Mouse (Mus musculus) C2C12 (cell line): Measurements from ENCODE around the gene Pdss2. TPM values are rescaled to one million over a fixed set of nuclear protein-coding genes. Genes with fewer than 3 reads are reported as not detected.

Experiments
- H3K27me3 ChIP-seq: one replicate; pipeline ENCODE4 v1.6.1; 2011; ENCODE audit not compliant: control insufficient read depth, insufficient read depth, insufficient read length
- H3K36me3 ChIP-seq: one replicate; pipeline ENCODE4 v1.6.1; 2011; ENCODE audit not compliant: control insufficient read depth, insufficient read depth
- H3K4me3 ChIP-seq: one replicate; pipeline ENCODE4 v1.5.1; 2011; ENCODE audit warnings: mild to moderate bottlenecking, control low read depth; ENCODE audit not compliant: poor library complexity, insufficient read depth, severe bottlenecking
- H3K79me2 ChIP-seq: one replicate; pipeline ENCODE4 v1.6.1; 2011; ENCODE audit not compliant: control insufficient read depth, insufficient read depth
- H3K79me3 ChIP-seq: one replicate; pipeline ENCODE4 v1.6.1; 2011; ENCODE audit warnings: low read depth, control low read depth
- H3ac ChIP-seq: one replicate; pipeline ENCODE3; 2011; ENCODE audit warnings: low read depth; ENCODE audit not compliant: control insufficient read depth, insufficient read length
- CEBPB ChIP-seq: IDR thresholded peaks from one replicate; pipeline ENCODE4 v1.6.1; 2011; ENCODE audit warnings: low read depth, mild to moderate bottlenecking, control low read depth, moderate library complexity
- CTCF ChIP-seq: IDR thresholded peaks from one replicate; pipeline ENCODE4 v1.5.1; 2011; ENCODE audit not compliant: control insufficient read depth, insufficient read depth, insufficient read length
- FOSL1 ChIP-seq: IDR thresholded peaks from one replicate; pipeline ENCODE4 v1.8.0; 2011; ENCODE audit warnings: mild to moderate bottlenecking, low read length; ENCODE audit not compliant: poor library complexity, insufficient read depth, severe bottlenecking
- MAX ChIP-seq: IDR thresholded peaks from one replicate; pipeline ENCODE4 v1.6.1; 2011; ENCODE audit warnings: mild to moderate bottlenecking, control low read depth
- MYOD1 ChIP-seq: IDR thresholded peaks from one replicate; pipeline ENCODE4 v1.6.1; 2011; ENCODE audit warnings: low read depth; ENCODE audit not compliant: control insufficient read depth, insufficient read length
- MYOG ChIP-seq: IDR thresholded peaks from one replicate; pipeline ENCODE4 v1.6.1; 2011; ENCODE audit not compliant: control insufficient read depth, insufficient read length; ENCODE audit errors: extremely low read depth
- USF1 ChIP-seq: IDR thresholded peaks from one replicate; pipeline ENCODE4 v1.6.1; 2011; ENCODE audit warnings: low read depth, mild to moderate bottlenecking, control low read depth, moderate library complexity
- polyA plus RNA-seq: library from polyadenylated mRNA; unstranded; fragments of >200 nt; fragmentation: generic; extraction: Trizol; gene quantifications from one replicate; pipeline ENCODE4 v1.2.1, GENCODE M21; 2012; ENCODE audit warnings: missing spikeins

Pdss2 gene
- polyA plus RNA-seq, 1 experiment, result 7.5 TPM

DNA sequence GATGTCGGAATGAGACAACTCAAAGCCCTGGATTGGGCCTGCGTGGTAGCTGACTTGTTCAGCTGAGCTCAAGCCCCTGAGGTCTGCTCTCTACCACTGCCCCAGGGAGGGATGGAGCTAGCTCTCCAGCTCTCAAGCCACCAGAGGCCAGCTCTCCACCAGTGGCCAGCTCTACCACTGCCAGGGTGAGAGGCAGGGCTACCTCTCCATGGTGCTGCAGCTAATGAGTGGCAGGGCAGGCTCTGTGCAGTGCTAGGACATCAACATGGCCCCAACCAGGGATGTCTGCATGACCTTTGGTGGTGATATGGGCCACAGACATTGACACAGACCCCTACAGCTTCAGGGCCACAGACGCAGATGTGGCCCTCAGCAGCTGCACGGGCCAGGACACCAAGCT lies 144.6 kb downstream of the Pdss2 start:
- H3K27me3 ChIP-seq, result no peaks in the 10 kb centered on the region
- no peak overlapping the region for H3K4me3 ChIP-seq
- no peak overlapping the region for H3ac ChIP-seq
- H3K36me3 ChIP-seq, result no peaks in the 10 kb centered on the region
- TF ChIP-seq MAX (no peak), CTCF (no peak), USF1 (no peak)
- H3K79me3 ChIP-seq, result no peaks in the 10 kb centered on the region
- H3K79me2 ChIP-seq, result no peaks in the 10 kb centered on the region

DNA sequence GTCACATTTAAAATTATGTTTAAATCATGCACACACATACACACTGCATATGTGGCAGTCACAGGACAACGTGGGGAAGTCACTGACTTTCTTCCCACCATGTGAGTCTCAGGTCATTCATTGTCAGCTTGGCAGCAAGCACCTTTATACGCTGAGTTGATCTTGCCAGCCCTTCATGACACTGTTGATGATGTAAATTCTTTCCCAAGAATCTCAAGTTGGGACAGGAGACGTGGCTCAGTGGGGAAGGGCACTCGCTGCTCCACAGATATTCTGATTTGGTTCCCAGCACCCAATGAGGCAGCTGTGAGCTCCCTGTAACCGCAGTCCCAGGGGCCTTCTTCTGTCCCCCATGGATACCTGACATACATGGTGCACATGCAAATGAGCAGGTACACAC lies 147.3 kb downstream of the Pdss2 start:
- Histone ChIP-seq H3K79me2 (no peaks in the 10 kb centered on the region), H3K27me3 (no peaks in the 10 kb centered on the region), H3K79me3 (no peaks in the 10 kb centered on the region), H3K36me3 (no peaks in the 10 kb centered on the region), H3ac (no peak overlapping the region), H3K4me3 (no peak overlapping the region)
- no peak for TF ChIP-seq MYOD1
- no peak for TF ChIP-seq CTCF
- TF ChIP-seq CEBPB, result no peak
- no peak for TF ChIP-seq FOSL1
- no peak for TF ChIP-seq USF1
- TF ChIP-seq MAX, result no peak
- TF ChIP-seq MYOG, result no peak

DNA sequence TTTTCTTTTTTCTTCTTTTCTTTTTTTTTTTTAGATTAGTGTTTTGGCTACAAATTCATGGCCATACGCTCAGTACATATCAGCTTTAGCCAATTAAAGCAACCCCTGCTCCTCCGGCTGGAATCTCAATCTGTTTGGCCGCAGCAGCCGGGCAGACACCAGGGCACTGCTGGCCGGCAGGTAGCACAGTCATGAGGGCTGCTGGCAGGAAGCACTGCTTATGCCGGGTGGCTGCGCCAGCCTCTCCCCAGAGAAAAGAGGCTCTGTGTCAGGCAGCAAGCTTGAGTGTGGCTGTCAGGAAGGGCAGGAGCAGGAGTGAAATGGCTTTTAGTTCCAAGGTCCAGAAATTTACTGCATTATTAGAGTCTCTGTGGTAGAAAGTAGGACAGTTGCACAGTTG lies 151.0 kb downstream of the Pdss2 start:
- Histone ChIP-seq H3K36me3 (no peaks in the 10 kb centered on the region), H3K79me3 (no peaks in the 10 kb centered on the region), H3K79me2 (no peaks in the 10 kb centered on the region), H3ac (no peak overlapping the region), H3K27me3 (no peaks in the 10 kb centered on the region), H3K4me3 (no peak overlapping the region)
- TF ChIP-seq MYOG, result no peak
- no peak for TF ChIP-seq FOSL1
- no peak for TF ChIP-seq CEBPB

DNA sequence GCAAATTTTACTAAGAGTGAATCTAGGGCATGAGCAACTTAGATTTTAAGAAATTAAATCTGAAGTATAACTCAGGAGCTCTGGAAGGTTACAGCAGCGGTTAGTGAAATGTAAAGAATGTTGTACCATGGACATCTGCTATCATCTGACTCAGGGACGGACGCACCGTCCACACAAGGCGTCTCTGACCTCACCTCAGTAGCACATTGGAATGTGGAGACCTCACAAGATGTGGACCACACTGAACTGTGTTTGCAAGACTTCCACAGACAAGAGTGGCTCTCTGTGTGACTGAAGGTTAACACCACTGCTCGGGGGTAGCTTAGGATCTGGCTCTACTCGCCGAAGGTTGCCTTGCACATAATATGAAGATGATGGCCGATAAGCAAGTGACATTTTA lies 151.7 kb downstream of the Pdss2 start:
- no peak overlapping the region for H3ac ChIP-seq
- no peak overlapping the region for H3K4me3 ChIP-seq
- H3K79me2 ChIP-seq, result no peaks in the 10 kb centered on the region
- no peaks in the 10 kb centered on the region for H3K36me3 ChIP-seq
- no peaks in the 10 kb centered on the region for H3K79me3 ChIP-seq
- no peak for TF ChIP-seq MYOD1
- TF ChIP-seq CTCF, result no peak
- TF ChIP-seq USF1, result no peak
- TF ChIP-seq MAX, result no peak
- no peak for TF ChIP-seq CEBPB
- no peak for TF ChIP-seq FOSL1
- no peaks in the 10 kb centered on the region for H3K27me3 ChIP-seq

DNA sequence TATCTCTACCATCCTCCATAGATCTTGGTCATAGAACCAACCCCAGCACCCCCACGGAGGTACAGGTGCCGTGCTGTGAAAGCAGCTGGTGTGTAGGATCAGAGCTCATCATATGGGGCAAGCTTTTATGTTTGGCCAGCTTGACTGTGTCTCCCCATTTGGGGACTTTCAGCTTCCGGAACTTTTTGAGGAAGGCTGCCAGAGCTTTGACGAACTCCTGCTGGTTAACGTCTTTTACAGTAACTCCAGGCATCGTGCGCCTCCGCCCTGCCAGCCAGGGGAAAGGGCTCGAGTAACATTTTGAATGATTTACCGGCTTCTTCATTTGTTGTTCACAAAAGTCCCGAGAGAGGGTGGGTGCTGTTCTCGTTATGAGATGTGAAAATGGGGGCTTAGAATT lies 152.4 kb downstream of the Pdss2 start:
- Histone ChIP-seq H3K4me3 (no peak overlapping the region), H3K79me2 (no peaks in the 10 kb centered on the region), H3K36me3 (no peaks in the 10 kb centered on the region), H3ac (no peak overlapping the region), H3K27me3 (no peaks in the 10 kb centered on the region), H3K79me3 (no peaks in the 10 kb centered on the region)
- TF ChIP-seq CEBPB (no peak), USF1 (no peak), CTCF (no peak), MYOG (no peak), MYOD1 (no peak), MAX (no peak), FOSL1 (no peak)

DNA sequence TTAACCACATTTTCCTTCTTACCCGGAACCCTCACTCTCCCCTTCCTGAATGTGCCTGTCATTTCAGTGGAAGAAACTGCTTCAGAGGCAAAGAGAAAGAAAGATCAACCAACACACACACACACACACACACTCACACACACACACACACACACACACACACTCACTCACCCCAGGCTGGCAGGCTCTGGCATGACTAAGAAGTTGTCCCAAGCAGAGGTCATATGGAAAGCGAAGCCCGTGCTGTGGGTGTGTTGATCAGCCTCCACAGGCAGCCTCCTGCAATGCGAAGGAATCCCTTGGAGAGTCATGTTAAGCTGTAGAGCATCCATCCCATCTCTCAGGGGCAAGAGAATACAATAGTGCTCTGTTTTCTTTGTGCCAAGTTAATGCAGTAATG lies 154.0 kb downstream of the Pdss2 start:
- Histone ChIP-seq H3ac (no peak overlapping the region), H3K27me3 (no peaks in the 10 kb centered on the region), H3K79me3 (no peaks in the 10 kb centered on the region), H3K36me3 (no peaks in the 10 kb centered on the region), H3K79me2 (no peaks in the 10 kb centered on the region), H3K4me3 (no peak overlapping the region)
- TF ChIP-seq FOSL1 (no peak), MYOG (no peak), USF1 (no peak), MAX (no peak), CTCF (no peak), CEBPB (no peak), MYOD1 (no peak)

DNA sequence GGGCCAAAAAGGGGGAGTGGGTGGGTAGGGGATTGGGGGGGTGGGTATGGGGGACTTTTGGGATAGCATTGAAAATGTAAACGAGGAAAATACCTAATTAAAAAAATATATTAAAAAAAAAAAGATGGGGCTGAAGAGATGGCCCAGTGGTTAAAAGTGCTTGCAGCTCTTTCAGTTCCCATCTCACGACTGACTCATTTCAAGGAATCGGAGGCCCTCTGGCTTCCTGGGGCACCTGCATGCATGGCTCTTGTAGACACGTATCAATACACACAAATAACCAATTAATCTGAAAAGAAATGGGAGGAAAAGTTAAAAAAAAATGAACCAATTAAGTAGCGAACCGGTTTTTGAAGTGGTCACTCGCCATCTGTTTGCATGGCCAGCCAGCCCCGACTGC lies 155.5 kb downstream of the Pdss2 start:
- TF ChIP-seq MAX (no peak), CTCF (no peak), MYOD1 (no peak), CEBPB (no peak), FOSL1 (no peak), MYOG (no peak), USF1 (no peak)
- no peak overlapping the region for H3ac ChIP-seq
- H3K79me2 ChIP-seq, result no peaks in the 10 kb centered on the region
- no peaks in the 10 kb centered on the region for H3K36me3 ChIP-seq
- H3K4me3 ChIP-seq, result no peak overlapping the region
- no peaks in the 10 kb centered on the region for H3K27me3 ChIP-seq
- H3K79me3 ChIP-seq, result no peaks in the 10 kb centered on the region
